Mouse (Mus musculus): ENCODE measurements around the gene Hopx. TPM values are rescaled to one million over a fixed set of nuclear protein-coding genes. Genes with fewer than 3 reads are reported as not detected.
"Not testable (repeated sequence)": the region's sequence is repeated elsewhere in the genome, so short reads cannot be mapped to it uniquely, and the experiment has no call there.

Hopx gene
- total RNA-seq, 1 experiment from 2014 or later, result 1.2 TPM

DNA sequence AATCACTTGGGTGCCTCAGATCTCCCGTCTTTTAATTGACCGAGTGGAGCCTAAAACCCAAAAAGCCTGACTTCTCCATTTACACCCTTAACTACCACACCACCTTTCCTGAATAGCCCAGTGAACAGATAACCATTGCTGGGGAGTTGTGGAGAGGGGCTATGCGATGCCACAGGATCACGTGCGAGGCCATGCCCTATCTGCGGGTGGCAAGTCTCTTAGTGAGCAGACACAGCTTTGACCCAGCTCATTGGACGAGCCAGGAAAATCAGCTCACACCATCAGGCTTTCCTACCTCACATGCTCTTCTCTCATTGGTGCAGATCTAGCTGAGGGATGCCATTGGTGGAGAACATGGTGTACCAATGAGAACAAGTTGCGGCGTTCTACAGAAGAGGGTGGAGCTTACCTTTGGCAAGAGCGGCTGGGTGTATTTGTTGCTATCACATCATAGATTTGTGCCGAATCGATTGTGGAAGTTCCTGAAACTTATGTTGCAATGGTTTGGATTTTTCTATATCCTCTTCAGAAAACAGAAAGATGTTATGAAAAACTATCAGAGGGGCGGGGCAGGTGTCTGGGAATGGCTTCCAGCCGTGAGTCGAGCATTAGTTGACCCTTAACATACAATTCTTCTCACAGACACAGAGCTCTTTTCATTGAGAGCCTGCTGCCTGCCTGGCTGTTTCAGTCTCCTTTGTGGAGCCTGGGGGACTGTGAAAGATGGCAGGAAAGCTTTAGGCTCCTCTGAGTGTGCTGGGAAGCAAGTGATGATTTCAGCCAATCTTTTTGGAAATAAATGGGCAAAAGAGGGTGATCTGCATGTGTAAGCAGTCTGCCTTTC, 12.2 kb downstream of the Hopx start:
- ATAC-seq (replicated peaks; ENCODE audit: low read depth, poor library complexity, severe bottlenecking), result no peak

- ATAC-seq (replicated peaks; ENCODE audit: low read depth, poor library complexity, severe bottlenecking), result no peak
Measured at GRCm38 (mm10) chr5:77100691-77101090, 14.2 kb downstream of the Hopx start.

DNA sequence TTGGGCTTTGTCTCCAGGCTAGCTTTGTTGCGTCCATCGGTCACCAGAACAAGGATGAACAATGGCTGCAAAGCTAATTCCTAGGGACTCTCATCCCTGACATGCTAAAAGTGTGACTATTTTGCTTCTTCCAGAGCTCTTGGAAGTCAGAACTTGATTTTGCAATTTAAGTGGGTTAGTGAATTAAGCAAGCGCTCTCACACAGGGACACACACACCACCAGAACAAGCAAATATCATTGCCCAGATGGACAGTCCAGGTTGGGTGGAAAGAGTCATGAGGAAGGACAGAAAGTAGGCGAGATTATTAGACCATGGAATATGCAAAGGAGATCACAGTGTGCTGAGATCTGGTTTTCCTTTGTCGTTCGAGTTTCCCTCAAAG, 14.9 kb downstream of the Hopx start:
- ATAC-seq (replicated peaks; ENCODE audit: low read depth, poor library complexity, severe bottlenecking), result no peak

DNA sequence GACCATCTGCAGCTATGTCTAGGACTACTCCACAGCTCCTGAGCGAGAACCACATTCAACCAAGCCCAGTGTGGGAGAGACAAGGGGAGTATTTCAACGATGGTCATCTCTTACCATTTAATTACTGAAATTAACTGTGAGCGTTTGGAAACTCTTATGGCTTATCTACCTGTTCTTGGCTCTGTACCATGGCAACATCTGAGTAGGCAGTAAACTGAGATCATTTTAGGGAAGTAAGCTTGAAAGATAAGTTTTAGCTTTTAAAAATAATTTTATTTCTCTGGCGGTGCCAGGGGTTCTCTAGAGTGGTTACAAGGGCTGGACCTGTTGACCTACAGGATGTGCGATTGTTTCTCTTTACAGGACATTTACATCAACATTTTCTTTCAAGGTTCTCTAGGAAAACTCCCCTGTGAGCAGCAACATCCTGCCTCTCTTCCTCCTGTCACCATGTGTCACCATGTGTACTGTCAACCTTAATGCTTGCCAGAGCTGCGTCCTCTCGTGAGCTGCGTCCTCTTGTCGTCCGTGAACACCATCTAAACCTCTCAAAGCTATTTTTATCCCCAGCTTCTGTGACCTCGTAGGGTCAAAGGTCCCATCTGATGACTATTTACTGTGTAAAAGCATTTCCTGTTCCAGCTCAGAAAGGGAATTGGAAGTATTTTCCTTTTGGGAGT, 15.5 kb downstream of the Hopx start:
- ATAC-seq (replicated peaks; ENCODE audit: low read depth, poor library complexity, severe bottlenecking), result no peak

- no peak for ATAC-seq (replicated peaks; ENCODE audit: low read depth, poor library complexity, severe bottlenecking)
Measured at GRCm38 (mm10) chr5:77098874-77099273, 16.0 kb downstream of the Hopx start.

- ATAC-seq (replicated peaks; ENCODE audit: low read depth, poor library complexity, severe bottlenecking), result no peak
Measured at GRCm38 (mm10) chr5:77097686-77098085, 17.2 kb downstream of the Hopx start.

GRCm38 (mm10) chr5:77096194-77096593, 18.7 kb downstream of the Hopx start:
- not testable (repeated sequence) for ATAC-seq (replicated peaks; ENCODE audit: low read depth, poor library complexity, severe bottlenecking)

- peak; percentile 85 for ATAC-seq (replicated peaks; ENCODE audit: low read depth, poor library complexity, severe bottlenecking)
Measured at GRCm38 (mm10) chr5:77094510-77095491, 20.1 kb downstream of the Hopx start.

DNA sequence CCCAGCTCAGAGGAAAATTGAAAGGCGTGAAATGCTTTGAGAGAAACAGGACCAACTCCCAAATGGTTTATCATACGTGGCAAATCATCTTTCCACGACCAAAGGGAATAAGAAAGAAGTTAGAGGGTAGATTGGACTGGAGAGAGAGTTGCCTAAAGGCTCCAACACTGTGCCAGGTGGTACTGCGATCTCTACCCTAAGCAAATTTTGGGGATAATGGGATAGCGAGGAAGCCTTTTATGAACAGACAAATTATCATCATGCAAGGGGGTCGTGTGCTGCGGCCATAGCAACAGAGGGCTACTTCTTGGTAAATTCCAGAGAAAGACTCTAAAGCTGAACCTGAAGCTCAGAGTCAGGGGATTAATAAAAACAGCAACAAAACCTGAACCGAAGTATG, 21.0 kb downstream of the Hopx start:
- no peak for ATAC-seq (replicated peaks; ENCODE audit: low read depth, poor library complexity, severe bottlenecking)

DNA sequence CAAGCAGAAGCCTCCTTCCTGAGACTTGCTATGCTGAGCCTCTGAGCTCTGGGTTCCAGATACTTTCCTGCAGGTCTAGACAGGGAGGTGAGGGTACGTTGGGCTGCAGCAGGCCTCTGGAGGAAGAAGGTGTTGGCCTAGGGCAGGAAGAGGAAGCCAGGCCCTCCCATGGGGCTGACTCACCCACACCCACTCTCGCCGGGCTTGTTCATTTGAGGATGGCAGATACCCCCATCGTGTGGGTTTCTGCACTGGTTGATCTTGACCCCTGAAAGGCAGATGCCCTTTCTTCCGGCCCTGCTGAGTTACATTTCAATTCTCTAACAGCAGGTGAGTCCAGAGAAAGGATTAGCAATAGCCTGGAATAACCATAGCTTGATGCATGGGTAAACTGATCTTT, 22.4 kb downstream of the Hopx start:
- no peak for ATAC-seq (replicated peaks; ENCODE audit: low read depth, poor library complexity, severe bottlenecking)

- ATAC-seq (replicated peaks; ENCODE audit: low read depth, poor library complexity, severe bottlenecking), result no peak
Measured at GRCm38 (mm10) chr5:77091923-77092322, 23.0 kb downstream of the Hopx start.

DNA sequence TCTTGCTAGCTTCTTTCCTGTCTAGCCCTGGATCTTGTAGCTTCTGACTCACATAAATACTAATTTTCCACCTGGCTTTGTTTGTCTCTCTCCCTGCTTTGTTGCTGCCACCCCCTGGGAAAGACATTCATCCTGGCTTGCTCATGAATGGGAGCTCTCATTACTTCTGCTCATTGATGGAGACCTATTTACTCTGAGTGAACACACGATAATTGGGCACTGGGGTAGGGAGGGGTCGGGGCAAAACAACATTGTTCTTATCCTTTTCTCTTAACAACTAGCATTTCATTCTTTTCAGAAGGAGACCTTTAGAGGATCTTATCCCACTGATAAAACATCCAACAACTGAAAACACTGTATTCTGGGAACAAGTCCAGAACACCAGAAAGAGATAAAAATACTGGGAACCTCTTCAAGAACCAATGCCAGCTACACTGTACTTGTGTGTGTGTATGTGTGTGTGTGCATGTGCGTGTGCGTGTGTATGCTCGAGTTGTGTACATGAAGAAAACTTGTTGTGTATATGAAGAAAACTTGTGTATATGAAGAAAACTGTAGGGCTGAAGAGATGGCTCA, 24.3 kb downstream of the Hopx start:
- no peak for ATAC-seq (replicated peaks; ENCODE audit: low read depth, poor library complexity, severe bottlenecking)

DNA sequence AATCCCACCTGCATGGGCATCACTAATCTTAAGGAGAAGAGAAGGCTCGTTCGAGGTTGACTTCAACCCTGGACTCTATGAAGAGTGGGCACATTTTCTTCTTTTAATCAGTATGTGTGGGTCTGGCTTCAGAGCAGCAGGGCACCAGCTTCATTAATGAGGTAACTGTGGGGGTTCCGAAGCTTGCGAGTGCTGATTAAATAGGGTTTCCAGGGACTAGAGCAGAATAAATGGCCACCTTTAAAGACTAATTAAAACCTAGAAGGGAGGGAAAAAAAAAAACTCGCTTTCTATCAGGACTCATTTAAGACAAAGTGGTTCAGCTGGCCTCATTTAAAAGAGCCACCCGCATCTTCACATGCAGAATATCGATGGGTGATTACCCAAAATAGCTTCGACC, 25.0 kb downstream of the Hopx start:
- no peak for ATAC-seq (replicated peaks; ENCODE audit: low read depth, poor library complexity, severe bottlenecking)

GRCm38 (mm10) chr5:77089294-77089693, 25.6 kb downstream of the Hopx start:
- peak; percentile 78 for ATAC-seq (replicated peaks; ENCODE audit: low read depth, poor library complexity, severe bottlenecking)

DNA sequence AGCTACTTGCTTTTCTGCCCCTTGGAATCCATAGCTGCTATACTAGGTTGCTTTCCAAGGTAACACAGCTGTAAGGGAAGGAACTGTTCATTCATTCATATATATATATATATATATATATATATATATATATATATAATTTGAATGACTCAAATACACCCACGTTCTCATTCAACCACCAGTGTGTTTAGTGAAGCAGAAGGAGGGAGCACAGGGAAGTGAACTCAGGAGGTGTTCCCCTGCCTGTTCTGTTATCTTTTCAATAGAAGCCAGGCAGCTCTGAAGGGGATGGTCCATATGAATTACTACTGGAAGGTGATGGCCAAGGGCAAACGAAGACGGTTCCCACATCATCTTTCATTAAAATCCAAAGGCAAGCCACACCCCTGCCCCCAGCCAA, 27.8 kb downstream of the Hopx start:
- no peak for ATAC-seq (replicated peaks; ENCODE audit: low read depth, poor library complexity, severe bottlenecking)

- ATAC-seq (replicated peaks; ENCODE audit: low read depth, poor library complexity, severe bottlenecking), result no peak
Measured at GRCm38 (mm10) chr5:77086541-77086940, 28.4 kb downstream of the Hopx start.

- no peak for ATAC-seq (replicated peaks; ENCODE audit: low read depth, poor library complexity, severe bottlenecking)
Measured at GRCm38 (mm10) chr5:77085753-77086450, 29.0 kb downstream of the Hopx start.

DNA sequence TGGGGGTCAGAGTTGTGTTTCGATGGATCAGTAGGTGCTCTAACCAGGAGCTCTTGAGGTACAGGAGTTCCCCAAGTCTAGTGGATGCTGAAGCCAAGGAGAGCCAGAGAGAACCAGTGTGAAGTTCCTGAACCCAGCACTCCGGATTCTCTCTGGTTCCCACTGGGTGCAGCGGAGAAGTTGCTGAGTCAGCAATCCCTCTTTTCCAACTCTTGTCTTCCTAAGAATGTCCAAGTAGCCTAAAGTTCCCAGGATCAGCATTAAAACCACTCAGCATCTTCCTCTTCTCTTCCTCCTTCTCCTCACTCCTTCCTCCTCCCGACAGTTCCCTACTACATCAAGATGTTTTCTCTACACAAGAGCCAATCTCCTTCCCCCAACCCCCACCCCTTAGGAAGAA, 30.5 kb downstream of the Hopx start:
- no peak for ATAC-seq (replicated peaks; ENCODE audit: low read depth, poor library complexity, severe bottlenecking)

- ATAC-seq (replicated peaks; ENCODE audit: low read depth, poor library complexity, severe bottlenecking), result no peak
Measured at GRCm38 (mm10) chr5:77082735-77083134, 32.2 kb downstream of the Hopx start.

GRCm38 (mm10) chr5:77080761-77081160, 34.2 kb downstream of the Hopx start:
- no peak for ATAC-seq (replicated peaks; ENCODE audit: low read depth, poor library complexity, severe bottlenecking)
